Mouse (Mus musculus) midbrain, embryonic 11.5 days (tissue): ENCODE results near the gene Tbcc. TPM values are rescaled to one million over a fixed set of nuclear protein-coding genes. Genes with fewer than 3 reads are reported as not detected.
A peak's percentile ranks its signal among the peaks of the same experiment; 100 is the strongest.

ENCODE experiments used
- ATAC-seq: fragments of 200-750 bp; cut with Nextera tagmentation; 2 replicates; pipeline ENCODE4 v1.8.0; 2017; ENCODE audit warnings: moderate TSS enrichment, moderate library complexity; ENCODE audit not compliant: low FRiP score
- DNase-seq: peaks from one replicate; pipeline ENCODE4 v3.0.0; 2015; ENCODE audit warnings: low spot score; ENCODE audit errors: missing footprints
- H3K27ac ChIP-seq: fragments of 300-500 bp; sonication (generic); 2 replicates; pipeline ENCODE4 v1.5.1; 2014; ENCODE audit warnings: low read depth, low read length
- H3K27me3 ChIP-seq: fragments of 300-500 bp; sonication (generic); 2 replicates; pipeline ENCODE4 v1.6.1; 2014; ENCODE audit warnings: mild to moderate bottlenecking, low read length, moderate library complexity, mixed read lengths; ENCODE audit not compliant: control insufficient read depth, insufficient read depth
- H3K36me3 ChIP-seq: fragments of 300-500 bp; sonication (generic); 2 replicates; pipeline ENCODE4 v1.6.1; 2014; ENCODE audit warnings: mild to moderate bottlenecking, low read length, moderate library complexity, mixed read lengths; ENCODE audit not compliant: control insufficient read depth, insufficient read depth
- H3K4me1 ChIP-seq: fragments of 300-500 bp; sonication (generic); 2 replicates; pipeline ENCODE4 v1.6.1; 2014; ENCODE audit warnings: low read length; ENCODE audit not compliant: control insufficient read depth, insufficient read depth
- H3K4me2 ChIP-seq: fragments of 300-500 bp; sonication (generic); 2 replicates; pipeline ENCODE4 v1.6.1; 2014; ENCODE audit warnings: mild to moderate bottlenecking, moderate library complexity
- H3K4me3 ChIP-seq: fragments of 300-500 bp; sonication (generic); 2 replicates; pipeline ENCODE4 v1.5.1; 2014; ENCODE audit warnings: low read depth, low read length
- H3K9ac ChIP-seq: fragments of 300-500 bp; sonication (generic); 2 replicates; pipeline ENCODE4 v1.6.1; 2014; ENCODE audit warnings: low read length
- H3K9me3 ChIP-seq: fragments of 300-500 bp; sonication (generic); 2 replicates; pipeline ENCODE4 v1.6.1; 2016; ENCODE audit warnings: low read length; ENCODE audit not compliant: control insufficient read depth
- WGBS: fragments of 180-500 bp; shearing (Covaris S2); extraction: QIAGEN DNeasy Blood & Tissue Kit; methylation state at CpG from one replicate; pipeline ENCODE4 v1.1.7; 2014; 5-methylcytosine and 5-hydroxymethylcytosine counted together
- polyA plus RNA-seq: library from polyadenylated mRNA; unstranded; fragments of >200 nt; fragmentation: Nextera tagmentation; extraction: Ambion mirVana; gene quantifications from 2 replicates; pipeline ENCODE4 v1.2.1, GENCODE M21; 2014

Tbcc gene
- polyA plus RNA-seq, 1 experiment from 2014 or later: 76.2 TPM

DNA sequence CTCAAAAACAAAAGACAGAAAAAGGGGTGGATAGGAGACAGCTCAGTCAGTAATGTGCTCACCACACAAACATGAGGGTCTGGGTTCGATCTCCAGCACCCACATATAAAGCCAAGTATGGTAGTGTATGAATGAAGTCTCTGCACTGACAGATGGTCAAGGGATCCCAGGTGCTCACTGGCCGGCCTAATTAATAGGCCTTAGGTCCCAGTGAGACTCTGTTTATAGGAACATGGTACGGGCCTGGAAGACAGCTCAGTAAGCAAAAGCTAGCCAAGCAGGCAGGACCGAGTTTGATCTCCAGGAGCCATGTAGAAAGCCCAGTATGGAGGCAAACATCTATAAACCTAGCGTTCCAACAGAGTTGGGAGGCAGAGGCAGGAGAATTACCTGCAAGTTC, 13.4 kb upstream of the Tbcc start:
- no peak overlapping the region for H3K9ac ChIP-seq
- H3K36me3 ChIP-seq: no peaks in the 10 kb centered on the region
- no peak overlapping the region for H3K4me2 ChIP-seq
- 84% methylated on average over 5 of the region's 5 CpGs for WGBS
- H3K27me3 ChIP-seq: no peaks in the 10 kb centered on the region
- H3K27ac ChIP-seq: no peak overlapping the region
- H3K9me3 ChIP-seq: no peaks in the 10 kb centered on the region
- no peak for DNase-seq
- no peak for ATAC-seq
- no peak overlapping the region for H3K4me3 ChIP-seq
- H3K4me1 ChIP-seq: no peaks in the 10 kb centered on the region

DNA sequence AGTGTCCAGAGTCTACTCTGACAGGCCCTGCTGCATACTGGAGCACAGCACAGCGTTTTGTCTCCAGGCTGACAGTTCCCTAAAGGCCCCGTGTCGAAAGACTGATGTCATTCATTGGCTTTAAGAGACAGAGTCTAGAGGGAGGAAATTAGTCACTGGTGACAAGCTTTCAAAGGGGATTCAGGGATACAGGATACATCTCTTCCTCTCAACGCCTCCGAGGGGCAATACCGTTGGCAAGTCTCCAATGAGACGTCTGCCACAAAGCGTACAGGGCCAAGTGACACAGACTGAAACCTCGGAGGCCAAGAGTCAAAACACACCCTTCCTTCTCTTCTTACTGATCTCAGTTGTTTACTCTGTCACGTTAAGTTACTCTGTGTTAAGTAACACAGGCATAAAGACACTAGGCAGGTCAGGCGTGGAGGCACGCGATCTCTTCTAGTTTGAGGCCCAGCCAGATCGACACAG, 10.6 kb upstream of the Tbcc start:
- no peak overlapping the region for H3K27ac ChIP-seq
- H3K27me3 ChIP-seq: no peaks in the 10 kb centered on the region
- no peaks in the 10 kb centered on the region for H3K9me3 ChIP-seq
- no peak for ATAC-seq
- DNase-seq: no peak
- H3K4me3 ChIP-seq: no peak overlapping the region
- no peaks in the 10 kb centered on the region for H3K4me1 ChIP-seq
- WGBS: 78% methylated on average over 14 of the region's 14 CpGs
- no peaks in the 10 kb centered on the region for H3K36me3 ChIP-seq
- H3K4me2 ChIP-seq: no peak overlapping the region
- H3K9ac ChIP-seq: no peak overlapping the region

DNA sequence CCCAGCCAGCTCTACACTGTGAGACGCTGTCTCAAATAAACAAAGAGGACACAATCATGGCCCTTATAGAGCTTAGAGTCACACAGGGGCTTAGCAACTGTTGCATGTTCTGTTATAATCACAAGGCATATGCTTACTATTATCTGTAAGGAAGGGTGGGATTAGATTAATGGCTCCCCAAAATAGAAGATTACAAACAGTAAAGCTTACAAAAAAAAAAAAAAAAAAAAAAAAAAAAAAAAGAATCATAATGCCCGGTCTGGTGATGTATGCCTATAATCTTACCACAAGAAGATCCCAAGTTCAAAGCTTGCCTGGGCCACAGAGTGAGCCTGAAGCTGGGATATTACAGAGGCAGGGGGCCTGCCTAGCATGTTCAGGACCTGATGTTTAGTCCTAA, 10.2 kb upstream of the Tbcc start:
- H3K4me3 ChIP-seq: no peak overlapping the region
- DNase-seq: no peak
- no peak for ATAC-seq
- H3K9ac ChIP-seq: no peak overlapping the region
- H3K27ac ChIP-seq: no peak overlapping the region
- no peak overlapping the region for H3K4me2 ChIP-seq
- H3K9me3 ChIP-seq: no peaks in the 10 kb centered on the region
- H3K4me1 ChIP-seq: no peaks in the 10 kb centered on the region
- H3K36me3 ChIP-seq: no peaks in the 10 kb centered on the region
- 87% methylated on average over 2 of the region's 2 CpGs for WGBS
- H3K27me3 ChIP-seq: no peaks in the 10 kb centered on the region

DNA sequence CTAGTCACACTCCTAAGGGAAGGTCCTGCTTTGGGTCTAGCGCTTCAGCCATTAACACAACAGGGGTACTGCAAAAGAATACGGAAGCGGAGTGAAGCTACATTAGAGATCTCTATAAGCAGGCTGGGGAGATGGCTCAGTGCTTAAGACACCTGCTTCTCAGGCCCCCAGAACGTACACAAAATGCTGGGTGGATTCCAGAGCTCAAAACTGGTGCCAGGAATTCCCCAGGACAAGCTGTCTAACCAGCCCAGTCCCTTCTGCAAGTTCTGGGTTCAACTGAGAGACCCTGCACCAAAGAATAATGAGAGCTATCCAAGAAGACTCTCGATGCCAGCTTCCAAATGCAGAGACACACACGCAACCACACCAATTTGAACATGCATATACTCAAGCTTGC, 8.8 kb upstream of the Tbcc start:
- DNase-seq (no peak), ATAC-seq (no peak)
- no peak overlapping the region for H3K4me3 ChIP-seq
- H3K36me3 ChIP-seq: no peaks in the 10 kb centered on the region
- H3K4me1 ChIP-seq: no peaks in the 10 kb centered on the region
- 90% methylated on average over 6 of the region's 6 CpGs for WGBS
- no peaks in the 10 kb centered on the region for H3K27me3 ChIP-seq
- H3K9ac ChIP-seq: no peak overlapping the region
- H3K4me2 ChIP-seq: no peak overlapping the region
- no peaks in the 10 kb centered on the region for H3K9me3 ChIP-seq
- no peak overlapping the region for H3K27ac ChIP-seq

DNA sequence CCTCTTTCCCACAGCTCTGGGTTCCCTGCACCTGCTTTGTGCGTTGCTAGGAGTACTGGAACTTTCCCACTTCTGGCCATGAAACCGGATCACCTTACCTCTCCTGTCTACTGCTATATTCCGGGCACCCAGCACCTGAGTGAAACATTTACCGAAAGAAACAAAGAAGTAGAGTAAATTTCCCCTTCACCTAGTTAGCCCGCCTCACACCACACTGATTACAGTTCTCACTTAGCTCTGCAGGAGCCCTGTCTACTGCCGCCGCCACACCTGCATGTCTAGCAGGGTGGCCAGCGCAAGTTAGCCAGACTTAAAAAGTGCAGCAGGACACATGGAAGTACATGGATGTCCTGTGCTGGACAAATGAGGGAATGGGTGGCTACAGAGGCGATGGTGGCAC, 7.4 kb upstream of the Tbcc start:
- no peak overlapping the region for H3K27ac ChIP-seq
- H3K4me1 ChIP-seq: no peaks in the 10 kb centered on the region
- no peaks in the 10 kb centered on the region for H3K9me3 ChIP-seq
- no peaks in the 10 kb centered on the region for H3K36me3 ChIP-seq
- H3K4me2 ChIP-seq: no peak overlapping the region
- no peak for DNase-seq
- WGBS: 90% methylated on average over 9 of the region's 9 CpGs
- no peaks in the 10 kb centered on the region for H3K27me3 ChIP-seq
- ATAC-seq: no peak
- H3K9ac ChIP-seq: no peak overlapping the region
- no peak overlapping the region for H3K4me3 ChIP-seq

DNA sequence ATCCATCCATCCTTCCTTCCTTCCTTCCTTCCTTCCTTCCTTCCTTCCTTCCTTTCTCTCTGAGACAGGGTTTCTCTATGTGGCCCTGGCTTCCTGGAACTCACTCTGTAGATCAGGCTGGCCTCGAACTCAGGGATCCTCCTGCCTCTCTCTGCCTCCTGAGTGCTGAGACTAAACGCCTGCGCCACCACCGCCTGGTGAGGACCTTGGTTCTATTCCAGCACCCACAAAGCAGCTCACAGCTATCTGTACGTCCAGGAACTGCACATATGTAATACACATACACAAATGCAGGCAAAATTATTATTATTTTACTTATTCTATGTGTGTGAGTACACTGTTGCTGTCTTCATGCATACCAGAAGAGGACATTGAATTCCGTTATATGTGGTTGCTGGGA, 5.7 kb upstream of the Tbcc start:
- no peaks in the 10 kb centered on the region for H3K36me3 ChIP-seq
- no peak overlapping the region for H3K4me3 ChIP-seq
- H3K27me3 ChIP-seq: no peaks in the 10 kb centered on the region
- H3K9me3 ChIP-seq: no peaks in the 10 kb centered on the region
- ATAC-seq (no peak), DNase-seq (no peak)
- no peak overlapping the region for H3K9ac ChIP-seq
- H3K27ac ChIP-seq: no peak overlapping the region
- no peak overlapping the region for H3K4me2 ChIP-seq
- peaks cover 3% of the 10 kb centered on the region; the same call in 1 of the 2 replicates for H3K4me1 ChIP-seq
- 94% methylated on average over 6 of the region's 6 CpGs for WGBS

DNA sequence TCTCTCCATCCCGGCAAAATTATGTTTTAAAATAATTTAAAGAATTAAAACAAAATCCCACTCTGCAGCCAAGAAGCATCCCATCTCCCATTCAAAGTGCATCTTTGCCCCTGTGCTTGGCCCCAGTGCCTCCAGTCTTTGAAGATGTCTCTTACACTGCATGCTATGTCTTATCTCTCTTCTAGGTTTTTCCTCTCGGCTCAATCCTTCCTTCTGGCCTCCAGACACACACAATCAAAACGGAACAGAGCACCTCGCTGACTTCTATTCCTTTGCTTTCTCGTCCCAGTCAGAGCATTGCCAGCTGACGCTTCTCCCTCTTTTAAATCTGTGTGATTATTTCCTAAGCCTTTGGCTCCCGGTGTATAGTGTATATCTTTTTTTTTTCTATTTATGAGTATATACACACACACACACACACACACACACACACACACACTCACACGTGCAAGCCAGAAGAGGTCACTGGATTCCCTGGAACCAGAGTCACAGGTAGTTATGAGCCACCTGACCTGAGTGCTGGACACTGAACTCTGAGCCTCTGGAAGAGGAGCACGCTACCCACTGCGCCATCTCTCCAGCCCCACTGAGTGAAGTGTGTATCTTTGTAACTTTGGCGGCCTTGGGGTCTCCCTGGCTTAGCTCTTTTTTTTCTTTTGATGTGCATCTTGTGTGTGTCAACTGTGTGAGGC, 5.1 kb upstream of the Tbcc start:
- no peak for DNase-seq
- no peak overlapping the region for H3K9ac ChIP-seq
- peaks cover 3% of the 10 kb centered on the region; the same call in 1 of the 2 replicates for H3K4me1 ChIP-seq
- H3K27ac ChIP-seq: no peak overlapping the region
- H3K4me3 ChIP-seq: no peak overlapping the region
- ATAC-seq: no peak
- no peaks in the 10 kb centered on the region for H3K27me3 ChIP-seq
- no peaks in the 10 kb centered on the region for H3K9me3 ChIP-seq
- H3K4me2 ChIP-seq: no peak overlapping the region
- H3K36me3 ChIP-seq: no peaks in the 10 kb centered on the region
- 82% methylated on average over 11 of the region's 11 CpGs for WGBS

DNA sequence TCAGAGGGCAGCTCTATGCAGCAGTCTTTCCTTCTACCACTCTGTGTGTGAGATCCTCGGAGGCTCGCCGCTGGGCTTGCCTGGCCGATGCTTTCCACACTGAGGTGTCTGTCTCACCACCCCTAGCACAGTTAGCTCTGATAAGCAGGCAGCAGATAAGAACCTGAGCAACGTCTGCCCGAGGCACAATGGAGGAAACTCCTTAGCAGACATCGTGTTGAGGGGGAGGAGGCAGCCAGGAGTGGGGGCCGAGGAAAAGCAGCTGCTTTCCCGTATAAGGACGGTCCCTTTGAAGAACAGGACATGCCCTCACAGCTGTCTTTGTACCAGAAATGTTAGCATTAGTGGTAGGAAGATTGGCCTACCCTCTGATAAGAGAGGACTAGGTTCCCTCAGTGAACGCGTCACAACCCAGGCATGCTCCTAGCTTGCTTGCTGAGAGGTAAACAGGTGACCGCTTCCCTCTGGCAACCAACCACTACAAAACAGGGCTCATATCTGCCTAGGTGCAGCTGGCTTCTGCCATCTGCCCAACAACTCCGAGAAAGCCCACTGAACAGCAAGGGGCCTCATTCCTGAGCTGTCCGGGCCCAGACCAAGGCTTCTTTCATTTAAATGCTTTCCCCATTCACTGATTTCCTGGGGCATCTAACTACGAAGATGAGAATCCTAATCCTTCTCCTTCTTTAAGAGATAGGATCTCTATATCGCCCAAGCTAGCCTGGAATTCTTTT, 4.4 kb upstream of the Tbcc start:
- WGBS: 57% methylated on average over 17 of the region's 17 CpGs
- DNase-seq (no peak), ATAC-seq (no peak)
- H3K9ac ChIP-seq: no peak overlapping the region
- no peaks in the 10 kb centered on the region for H3K36me3 ChIP-seq
- peaks cover 3% of the 10 kb centered on the region; the same call in 1 of the 2 replicates for H3K4me1 ChIP-seq
- no peak overlapping the region for H3K27ac ChIP-seq
- H3K4me2 ChIP-seq: no peak overlapping the region
- no peaks in the 10 kb centered on the region for H3K27me3 ChIP-seq
- no peak overlapping the region for H3K4me3 ChIP-seq
- no peaks in the 10 kb centered on the region for H3K9me3 ChIP-seq

DNA sequence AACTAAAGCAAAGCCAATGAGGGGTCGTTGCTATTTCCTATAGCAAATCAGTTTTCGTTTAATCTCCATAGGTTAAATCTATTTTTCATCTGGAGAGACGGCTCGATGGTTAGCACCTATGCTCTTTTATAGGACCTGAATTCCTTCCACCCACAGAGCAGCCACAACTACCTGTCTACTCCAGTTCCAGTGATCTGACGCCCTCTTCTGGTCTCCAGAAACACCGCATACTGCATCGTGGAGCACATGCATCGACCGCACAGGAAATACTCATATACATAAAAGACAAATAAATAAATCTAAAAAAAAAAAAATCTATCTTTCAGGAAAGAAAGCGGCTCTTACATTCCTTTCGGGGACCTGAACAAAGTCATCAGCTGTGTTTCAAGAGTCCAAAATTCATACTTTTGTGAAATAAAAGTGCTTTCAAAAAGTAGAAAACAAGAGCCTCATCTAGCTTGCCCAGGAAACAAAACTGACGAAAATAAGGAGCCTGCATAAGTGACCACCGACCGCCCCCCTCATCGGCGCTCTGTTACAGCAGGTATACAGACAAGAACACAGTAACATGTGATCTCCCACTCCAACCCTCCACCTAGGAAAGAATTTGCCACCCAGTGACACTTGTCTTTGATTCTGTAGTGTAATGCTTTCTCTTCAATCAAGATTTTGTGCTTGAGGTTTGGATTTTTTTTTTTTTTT, 1.8 kb upstream of the Tbcc start:
- no peak overlapping the region for H3K27ac ChIP-seq
- peak overlapping the region; percentile 93 for H3K4me3 ChIP-seq
- no peak for DNase-seq
- ATAC-seq: no peak
- H3K36me3 ChIP-seq: no peaks in the 10 kb centered on the region
- H3K4me2 ChIP-seq: peak overlapping the region; percentile 82
- 38% methylated on average over 16 of the region's 16 CpGs for WGBS
- peak overlapping the region; percentile 70 for H3K9ac ChIP-seq
- H3K9me3 ChIP-seq: no peaks in the 10 kb centered on the region
- H3K27me3 ChIP-seq: no peaks in the 10 kb centered on the region
- peaks cover 18% of the 10 kb centered on the region for H3K4me1 ChIP-seq
